Mouse (Mus musculus) MEL (cell line): ENCODE data around the gene Nrxn3. TPM values are rescaled to one million over a fixed set of nuclear protein-coding genes. Genes with fewer than 3 reads are reported as not detected.

Experiments used
- DNase-seq: peaks from one replicate; pipeline ENCODE4 v3.0.0; 2011; ENCODE audit warnings: low read depth, low spot score
- H3K27ac ChIP-seq: 2 replicates; pipeline ENCODE4 v1.5.1; 2012; ENCODE audit warnings: low read depth, mild to moderate bottlenecking, control low read depth, low read length, moderate library complexity; ENCODE audit not compliant: control insufficient read depth
- H3K27me3 ChIP-seq, 2 experiments: fragments of 150-350 bp in 1 of 2; sonication (generic) in 1 of 2; 2 replicates each; pipeline ENCODE4 v1.6.1; 2012; ENCODE audit warnings: low read length in 2 of 2, mild to moderate bottlenecking in 2 of 2, improper control_type of control experiment in 1 of 2, moderate library complexity in 1 of 2; ENCODE audit not compliant: insufficient read depth in 2 of 2, control insufficient read depth in 1 of 2
- H3K36me3 ChIP-seq, 2 experiments: 2 replicates each; pipeline ENCODE4 v1.6.1; 2012 to 2014; ENCODE audit warnings: low read length in 2 of 2, improper control_type of control experiment in 1 of 2, inconsistent platforms in 1 of 2, mild to moderate bottlenecking in 1 of 2; ENCODE audit not compliant: insufficient read depth in 2 of 2, control insufficient read depth in 1 of 2
- H3K4me1 ChIP-seq, 2 experiments: fragments of 150-350 bp in 1 of 2; sonication (generic) in 1 of 2; 2 replicates each; pipeline ENCODE4 v1.6.1; 2012; ENCODE audit warnings: low read length in 2 of 2, improper control_type of control experiment in 1 of 2, mild to moderate bottlenecking in 1 of 2; ENCODE audit not compliant: insufficient read depth in 2 of 2, control insufficient read depth in 1 of 2
- H3K4me3 ChIP-seq, 2 experiments: fragments of 150-350 bp in 1 of 2; sonication (generic) in 1 of 2; 2 replicates each; pipeline ENCODE4 v1.5.1; 2012; ENCODE audit warnings: low read depth in 2 of 2, low read length in 2 of 2, mild to moderate bottlenecking in 2 of 2, moderate library complexity in 2 of 2, control low read depth in 1 of 2, improper control_type of control experiment in 1 of 2; ENCODE audit not compliant: control insufficient read depth in 1 of 2, insufficient read depth in 1 of 2
- H3K79me2 ChIP-seq: 2 replicates; pipeline ENCODE4 v1.6.1; 2012; ENCODE audit warnings: mild to moderate bottlenecking, low read length, moderate library complexity; ENCODE audit not compliant: control insufficient read depth, poor library complexity, insufficient read depth
- H3K9ac ChIP-seq: 2 replicates; pipeline ENCODE4 v1.6.1; 2012; ENCODE audit warnings: low read depth, mild to moderate bottlenecking, control low read depth, low read length, moderate library complexity; ENCODE audit not compliant: control insufficient read depth, poor library complexity, severe bottlenecking
- H3K9me3 ChIP-seq: fragments of 150-350 bp; sonication (generic); replicated peaks from 2 replicates; pipeline ENCODE4 v1.6.1; 2012; ENCODE audit warnings: mild to moderate bottlenecking, low read length, improper control_type of control experiment, moderate library complexity; ENCODE audit not compliant: insufficient read depth
- ELF1 ChIP-seq: IDR thresholded peaks from 2 replicates; pipeline ENCODE4 v1.6.1; 2014; ENCODE audit warnings: low read depth, mild to moderate bottlenecking, inconsistent platforms, low read length, improper control_type of control experiment, moderate library complexity
- GATA1 ChIP-seq: IDR thresholded peaks from 2 replicates; pipeline ENCODE4 v1.6.1; 2011; ENCODE audit warnings: low read depth, low read length, improper control_type of control experiment
- HCFC1 ChIP-seq: IDR thresholded peaks from 2 replicates; pipeline ENCODE4 v1.6.1; 2012; ENCODE audit warnings: low read depth, mild to moderate bottlenecking, inconsistent platforms, low read length, improper control_type of control experiment, moderate library complexity
- JUND ChIP-seq: IDR thresholded peaks from 2 replicates; pipeline ENCODE4 v1.6.1; 2011; ENCODE audit warnings: low read depth, mild to moderate bottlenecking, improper control_type of control experiment, low read length
- KAT2A ChIP-seq: conservative IDR thresholded peaks from 2 replicates; pipeline ENCODE4 v1.6.1; 2012; ENCODE audit warnings: low read depth, low read length, improper control_type of control experiment, inconsistent platforms
- NRF1 ChIP-seq: IDR thresholded peaks from 2 replicates; pipeline ENCODE4 v1.6.1; 2014; ENCODE audit warnings: low read depth, mild to moderate bottlenecking, inconsistent platforms, low read length, improper control_type of control experiment, moderate library complexity; ENCODE audit not compliant: poor library complexity, insufficient read depth, severe bottlenecking
- POLR2AphosphoS2 ChIP-seq: IDR thresholded peaks from 2 replicates; pipeline ENCODE4 v1.6.1; 2011; ENCODE audit warnings: low read length, improper control_type of control experiment
- POLR2AphosphoS5 ChIP-seq: IDR thresholded peaks from 2 replicates; pipeline ENCODE4 v1.6.1; 2012; ENCODE audit warnings: low read depth, borderline replicate concordance, mild to moderate bottlenecking, inconsistent platforms, low read length, moderate library complexity, mixed read lengths
- RCOR1 ChIP-seq: IDR thresholded peaks from 2 replicates; pipeline ENCODE4 v1.6.1; 2012; ENCODE audit warnings: low read depth, mild to moderate bottlenecking, inconsistent platforms, low read length, improper control_type of control experiment
- SMC3 ChIP-seq: IDR thresholded peaks from 2 replicates; pipeline ENCODE4 v1.6.1; 2011; ENCODE audit warnings: low read depth, low read length, improper control_type of control experiment
- TAL1 ChIP-seq: IDR thresholded peaks from 2 replicates; pipeline ENCODE4 v1.6.1; 2012; ENCODE audit warnings: mild to moderate bottlenecking, inconsistent platforms, low read length, moderate library complexity, mixed read lengths
- TCF12 ChIP-seq: IDR thresholded peaks from 2 replicates; pipeline ENCODE4 v1.6.1; 2014; ENCODE audit warnings: low read depth, mild to moderate bottlenecking, inconsistent platforms, low read length, improper control_type of control experiment, moderate library complexity
- UBTF ChIP-seq: IDR thresholded peaks from 2 replicates; pipeline ENCODE4 v1.6.1; 2012; ENCODE audit warnings: low read depth, mild to moderate bottlenecking, inconsistent platforms, low read length, improper control_type of control experiment, moderate library complexity, borderline replicate concordance; ENCODE audit not compliant: insufficient read depth
- USF1 ChIP-seq: IDR thresholded peaks from 2 replicates; pipeline ENCODE4 v1.6.1; 2014; ENCODE audit warnings: low read depth, mild to moderate bottlenecking, inconsistent platforms, low read length, improper control_type of control experiment, moderate library complexity
- USF2 ChIP-seq, 2 experiments: IDR thresholded peaks; 2 replicates each; pipeline ENCODE4 v1.6.1; 2011 to 2012; ENCODE audit warnings: improper control_type of control experiment in 2 of 2, low read length in 2 of 2, borderline replicate concordance in 1 of 2, inconsistent platforms in 1 of 2, low read depth in 1 of 2, mild to moderate bottlenecking in 1 of 2; ENCODE audit not compliant: insufficient read depth in 1 of 2
- ZKSCAN1 ChIP-seq: IDR thresholded peaks from 2 replicates; pipeline ENCODE4 v1.6.1; 2012; ENCODE audit warnings: low read depth, mild to moderate bottlenecking, inconsistent platforms, low read length, improper control_type of control experiment, moderate library complexity
- ZMIZ1 ChIP-seq: IDR thresholded peaks from 2 replicates; pipeline ENCODE4 v1.6.1; 2012; ENCODE audit warnings: low read depth, mild to moderate bottlenecking, inconsistent platforms, low read length, improper control_type of control experiment, moderate library complexity
- ZNF384 ChIP-seq: IDR thresholded peaks from 2 replicates; pipeline ENCODE4 v1.6.1; 2012; ENCODE audit warnings: low read depth, mild to moderate bottlenecking, inconsistent platforms, low read length, improper control_type of control experiment
- polyA plus RNA-seq, 2 experiments: library from polyadenylated mRNA; stranded (reverse) in 1 of 2; unstranded in 1 of 2; fragments of >175 nt in 1 of 2; fragments of >200 nt in 1 of 2; gene quantifications; 2 replicates each; pipeline versions ENCODE4 v1.2.1 to v1.2.4; 2012; ENCODE audit warnings: low replicate concordance in 2 of 2, low read depth in 1 of 2; ENCODE audit not compliant: insufficient read length in 2 of 2, insufficient read depth in 1 of 2, missing spikeins in 1 of 2
- total RNA-seq: library from RNA; depleted of rRNA; stranded (reverse); fragments of 300-350 nt; gene quantifications from 2 replicates; pipeline ENCODE4 v1.2.3, GENCODE M21; 2012

Gene Nrxn3
- total and polyA plus RNA-seq, 3 experiments: not detected

DNA sequence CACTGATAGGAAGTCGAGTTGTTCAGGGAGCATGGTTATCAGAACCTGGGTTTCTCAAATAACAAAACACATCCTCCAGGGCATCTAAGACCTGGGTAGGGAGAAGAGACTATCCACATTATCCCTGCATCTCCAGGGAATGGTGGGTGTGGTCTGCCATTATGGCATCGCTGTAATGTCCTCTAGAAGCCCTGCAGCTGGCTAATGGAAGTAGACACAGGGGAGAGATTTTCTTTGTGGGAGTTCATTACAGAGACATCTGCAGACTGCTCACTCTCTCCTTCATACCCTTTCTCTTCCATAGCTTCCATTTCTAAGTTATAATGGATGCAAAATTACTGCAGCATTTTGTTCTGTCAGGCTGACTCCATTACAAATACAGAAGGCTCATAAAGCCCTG is 950.1 kb downstream of the Nrxn3 start:
- no peaks in the 10 kb centered on the region for H3K36me3 ChIP-seq
- H3K27me3 ChIP-seq: no peaks in the 10 kb centered on the region
- no peaks in the 10 kb centered on the region for H3K79me2 ChIP-seq
- DNase-seq: no peak
- H3K27ac ChIP-seq: no peak overlapping the region
- no peak overlapping the region for H3K4me3 ChIP-seq
- no peak for TF ChIP-seq RCOR1
- no peak for TF ChIP-seq NRF1
- no peak for TF ChIP-seq TAL1
- no peak for TF ChIP-seq ZNF384
- TF ChIP-seq UBTF: no peak
- TF ChIP-seq USF1: no peak
- TF ChIP-seq KAT2A: no peak
- no peak for TF ChIP-seq ZKSCAN1
- no peak for TF ChIP-seq SMC3
- no peak for TF ChIP-seq ZMIZ1
- no peak for TF ChIP-seq HCFC1
- TF ChIP-seq GATA1: no peak
- no peak for TF ChIP-seq TCF12
- no peak for TF ChIP-seq POLR2AphosphoS5
- no peak for TF ChIP-seq JUND
- TF ChIP-seq, all 39 proteins: peak for 0
- Histone ChIP-seq H3K9me3 (no peaks in the 10 kb centered on the region), H3K9ac (no peak overlapping the region), H3K4me1 (no peaks in the 10 kb centered on the region)

DNA sequence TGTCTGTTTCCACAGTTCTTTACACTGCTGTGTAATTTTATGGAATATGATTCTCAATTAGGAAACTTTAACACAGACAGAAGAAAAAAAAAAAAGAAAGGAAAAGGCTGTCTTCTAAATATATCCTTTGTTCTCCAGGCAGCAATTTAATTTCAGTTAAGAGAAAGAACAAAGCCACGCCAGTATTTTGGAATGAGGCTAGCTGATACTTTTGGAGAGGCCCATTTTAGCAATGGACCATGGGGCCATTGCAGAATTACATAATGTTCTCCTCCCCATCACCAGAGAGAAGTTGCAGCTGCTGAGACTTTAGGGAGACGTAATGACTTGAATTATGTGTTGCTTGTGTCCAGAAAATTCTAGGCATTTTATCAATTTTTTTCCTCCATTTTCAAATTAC is 963.0 kb downstream of the Nrxn3 start:
- Histone ChIP-seq H3K9ac (no peak overlapping the region), H3K4me3 (no peak overlapping the region), H3K27me3 (no peaks in the 10 kb centered on the region), H3K36me3 (no peaks in the 10 kb centered on the region), H3K9me3 (no peaks in the 10 kb centered on the region), H3K79me2 (no peaks in the 10 kb centered on the region), H3K27ac (no peak overlapping the region)
- TF ChIP-seq POLR2AphosphoS2: no peak
- TF ChIP-seq HCFC1: no peak
- TF ChIP-seq USF2 (IDR thresholded peaks at IDR 0.05; ENCODE audit: borderline replicate concordance in 1 of 2, insufficient read depth in 1 of 2, low read depth in 1 of 2, low read length in 2 of 2): no peak
- TF ChIP-seq ELF1: no peak
- TF ChIP-seq ZKSCAN1: no peak
- TF ChIP-seq, all 39 proteins: peak for 0
- no peaks in the 10 kb centered on the region for H3K4me1 ChIP-seq
- no peak for DNase-seq
